Mouse (Mus musculus) layer of hippocampus, adult 2 months (tissue): ENCODE measurements around the gene Grik3. TPM values are rescaled to one million over a fixed set of nuclear protein-coding genes. Genes with fewer than 3 reads are reported as not detected.

ENCODE experiments used
- DNase-seq, 2 experiments: peaks; one replicate each; pipeline ENCODE4 v3.0.0; 2022; ENCODE audit warnings: low spot score in 2 of 2
- H3K27ac ChIP-seq: fragments of 200-600 bp; 2 replicates; pipeline ENCODE4 v1.8.1; 2022
- H3K4me3 ChIP-seq: fragments of 200-600 bp; 2 replicates; pipeline ENCODE4 v1.8.1; 2022; ENCODE audit warnings: mild to moderate bottlenecking
- CTCF ChIP-seq: fragments of 200-600 bp; conservative IDR thresholded peaks from 2 replicates; pipeline ENCODE4 v1.8.1; 2022; ENCODE audit warnings: antibody characterized with exemption, mild to moderate bottlenecking, moderate library complexity
- total RNA-seq, 2 experiments: library from RNA; stranded (reverse); gene quantifications; 2 replicates each; pipeline ENCODE4 v1.2.3; 2021

Gene Grik3
- total RNA-seq, 2 experiments from 2014 or later: 24.8 to 25.3 TPM

DNA sequence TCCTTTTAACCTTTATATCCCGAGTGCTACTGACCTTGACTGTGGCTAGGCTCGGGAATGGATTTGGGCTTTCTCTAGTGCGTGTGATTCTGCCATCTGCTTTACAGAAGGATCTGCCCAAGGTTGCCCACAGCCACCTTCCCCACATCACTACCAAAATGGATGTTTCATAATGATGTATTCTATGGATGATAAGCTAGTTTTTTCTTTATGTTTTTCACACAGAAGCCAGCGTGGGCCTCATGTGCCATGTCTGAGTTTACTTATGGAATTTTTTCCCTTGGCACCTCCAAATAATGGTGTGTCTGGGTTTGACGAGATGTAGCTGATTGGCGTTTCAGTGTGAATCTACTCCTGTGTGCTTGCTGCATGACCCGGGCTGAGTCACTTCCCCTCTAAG is 7.0 kb downstream of the Grik3 start:
- Histone ChIP-seq H3K4me3 (no peak overlapping the region), H3K27ac (no peak overlapping the region)
- DNase-seq: no peak
- no peak for TF ChIP-seq CTCF

DNA sequence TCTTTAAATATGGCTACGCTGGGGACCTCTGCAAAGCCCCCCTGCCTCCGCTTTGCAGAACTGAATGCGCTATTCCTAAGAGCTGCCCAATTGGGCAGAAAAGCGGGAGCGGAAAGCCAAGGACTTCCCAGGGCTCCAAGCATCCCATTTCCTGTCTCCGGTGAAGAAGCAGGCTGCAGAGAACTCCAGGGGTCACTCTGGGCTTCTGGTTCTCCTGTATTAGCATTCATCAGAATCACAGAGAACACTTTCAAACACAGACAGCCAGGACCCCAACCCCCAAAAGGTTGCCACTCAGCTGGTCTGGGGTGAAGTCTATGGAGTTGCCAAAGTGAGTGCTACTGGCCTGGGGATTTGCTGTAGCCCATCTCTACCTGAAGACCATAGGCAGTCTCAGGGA is 8.4 kb downstream of the Grik3 start:
- no peak overlapping the region for H3K4me3 ChIP-seq
- no peak for TF ChIP-seq CTCF
- DNase-seq: no peak
- H3K27ac ChIP-seq: no peak overlapping the region

DNA sequence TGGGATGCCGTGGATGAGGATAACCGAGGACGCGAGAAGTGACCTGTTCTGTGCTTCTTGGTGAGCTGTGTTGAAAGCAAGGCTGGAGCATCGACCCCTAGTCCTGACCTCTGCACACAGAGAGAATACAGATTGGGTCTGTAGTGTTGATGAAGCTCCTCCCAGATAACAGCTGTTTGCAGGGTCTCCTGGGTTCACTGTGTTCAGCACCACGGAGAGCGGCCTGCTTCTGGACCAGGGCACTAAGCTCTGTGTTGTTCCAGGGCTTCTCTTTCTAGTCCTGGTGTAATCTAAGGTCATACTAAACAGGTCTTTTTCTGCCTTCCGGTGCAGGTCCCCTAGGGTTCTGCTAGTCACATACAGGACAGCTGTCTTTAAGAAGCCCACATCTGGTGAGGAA is 12.4 kb downstream of the Grik3 start:
- H3K27ac ChIP-seq: no peak overlapping the region
- DNase-seq: no peak
- TF ChIP-seq CTCF: no peak

DNA sequence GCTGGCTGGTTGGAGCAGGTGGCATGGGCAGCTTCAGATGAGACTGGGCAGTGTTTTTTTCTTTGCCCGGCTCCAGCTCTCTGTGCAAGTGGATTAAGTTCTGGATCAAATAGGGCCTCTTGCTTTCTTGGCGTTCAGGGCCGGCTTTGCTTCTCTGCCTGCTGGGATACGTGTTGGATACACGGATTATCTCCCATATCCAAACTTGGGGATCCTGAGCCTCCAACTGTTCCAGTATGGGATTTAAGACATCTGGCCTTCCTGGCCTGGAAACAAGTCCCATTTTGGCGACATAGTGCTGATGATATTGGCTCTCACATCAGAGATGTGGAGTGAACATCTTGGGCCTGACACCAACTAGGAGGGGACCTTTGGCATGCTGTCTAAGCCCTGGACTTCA is 21.9 kb downstream of the Grik3 start:
- Histone ChIP-seq H3K4me3 (no peak overlapping the region), H3K27ac (no peak overlapping the region)
- no peak for DNase-seq
- TF ChIP-seq CTCF: no peak

More for the DNA sequence above, 12.4 kb downstream of the Grik3 start:
- H3K4me3 ChIP-seq: no peak overlapping the region

DNA sequence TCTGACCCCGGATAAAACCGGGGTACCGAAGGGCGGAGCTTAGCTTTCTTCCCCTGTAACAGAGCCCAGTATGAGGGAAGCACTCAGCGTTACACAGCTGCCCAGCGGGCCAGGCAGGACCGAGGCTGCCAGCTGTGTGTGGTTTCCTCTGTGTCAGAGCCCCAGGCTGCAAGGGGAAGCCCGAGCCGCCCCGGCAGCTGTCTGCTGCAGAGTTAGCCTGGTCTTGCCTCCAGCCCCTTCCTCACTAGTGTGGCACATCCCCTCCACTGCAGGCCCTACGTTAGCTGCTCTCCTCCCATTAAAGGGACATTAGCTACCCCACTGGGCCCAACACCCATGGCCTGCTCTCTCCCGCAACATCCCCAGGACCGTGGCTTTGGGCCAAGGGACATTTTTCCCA is 25.1 kb downstream of the Grik3 start:
- Histone ChIP-seq H3K4me3 (no peak overlapping the region), H3K27ac (no peak overlapping the region)
- TF ChIP-seq CTCF: no peak
- DNase-seq: no peak

DNA sequence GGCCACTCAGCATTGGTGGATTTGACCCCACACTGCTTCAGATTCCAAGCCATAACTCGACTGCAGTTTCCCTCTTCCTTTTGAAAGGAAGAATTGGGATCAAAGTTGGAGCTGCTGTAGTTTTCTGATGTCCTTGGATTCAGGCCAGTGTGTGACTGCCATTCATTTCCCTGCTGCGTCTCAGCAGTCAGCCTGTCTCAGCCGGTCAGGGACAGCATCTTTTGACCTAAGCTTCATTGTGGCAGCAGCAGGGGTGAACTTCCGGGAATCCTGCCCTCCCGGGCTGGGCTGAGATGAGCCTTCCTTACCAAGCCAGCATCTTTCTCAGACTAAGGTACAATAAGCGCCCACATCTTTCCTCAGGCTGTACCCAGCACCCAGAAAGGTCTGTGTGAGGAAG is 26.1 kb downstream of the Grik3 start:
- TF ChIP-seq CTCF: no peak
- Histone ChIP-seq H3K27ac (no peak overlapping the region), H3K4me3 (no peak overlapping the region)
- DNase-seq: no peak

DNA sequence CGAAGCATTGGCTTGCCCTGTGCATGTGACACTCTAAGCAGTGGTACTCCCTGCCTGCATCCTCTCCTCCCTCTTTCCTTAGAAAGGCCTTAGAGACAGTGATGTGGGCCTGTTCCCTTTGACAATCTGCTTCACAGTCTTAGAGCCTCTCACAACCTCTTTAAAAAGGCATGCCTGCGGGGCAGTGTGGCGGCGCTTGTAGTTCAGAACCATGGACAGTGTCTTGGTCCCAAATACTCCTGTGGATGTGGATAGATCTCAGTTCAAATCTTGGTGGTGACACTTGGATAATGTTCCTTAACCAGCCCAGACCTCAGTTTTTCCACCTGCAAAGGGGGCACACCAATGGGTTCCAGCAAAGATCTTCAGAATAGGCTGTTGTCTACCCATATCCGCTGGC is 28.4 kb downstream of the Grik3 start:
- no peak overlapping the region for H3K4me3 ChIP-seq
- DNase-seq: no peak
- no peak for TF ChIP-seq CTCF
- H3K27ac ChIP-seq: no peak overlapping the region

DNA sequence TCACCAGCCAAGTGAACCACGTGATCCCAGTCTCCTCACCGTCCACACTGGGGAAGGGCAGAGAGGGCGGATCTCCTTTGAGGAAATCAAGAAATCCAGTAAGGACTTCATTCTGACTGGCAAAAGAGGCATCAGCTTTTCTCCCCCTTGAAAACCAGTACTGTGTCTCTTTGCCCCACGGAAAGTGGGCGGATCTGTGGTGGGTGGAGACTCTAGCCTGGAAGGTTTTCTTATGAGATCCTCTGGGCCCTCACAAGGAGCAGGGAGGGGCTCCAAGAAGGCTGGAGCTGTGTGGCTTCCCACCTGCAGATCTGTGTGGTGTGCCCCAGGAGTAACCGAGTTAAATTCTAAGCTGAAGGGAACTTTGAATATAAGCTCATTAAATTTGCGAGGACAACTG is 32.4 kb downstream of the Grik3 start:
- Histone ChIP-seq H3K4me3 (no peak overlapping the region), H3K27ac (no peak overlapping the region)
- TF ChIP-seq CTCF: no peak
- no peak for DNase-seq

DNA sequence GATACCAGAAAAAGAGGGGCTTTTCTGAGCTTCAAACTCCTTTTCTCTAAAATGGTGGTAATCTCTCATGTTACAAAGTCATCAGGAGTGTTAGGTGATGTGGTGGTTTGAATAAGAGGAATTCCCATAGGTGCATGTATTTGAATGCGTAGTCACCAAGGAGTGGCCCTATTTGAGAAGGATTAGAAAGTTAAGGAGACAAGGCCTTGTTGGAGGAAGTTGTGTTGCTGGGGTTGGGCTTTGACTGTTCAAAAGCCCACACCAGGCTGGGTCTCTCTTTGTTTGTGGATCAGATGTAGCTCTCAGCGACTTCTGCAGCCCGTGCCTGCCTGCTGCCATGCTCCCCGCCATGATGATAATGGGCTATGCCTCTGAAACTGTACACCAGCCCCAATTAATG is 34.8 kb downstream of the Grik3 start:
- no peak overlapping the region for H3K27ac ChIP-seq
- no peak for TF ChIP-seq CTCF
- H3K4me3 ChIP-seq: no peak overlapping the region
- DNase-seq: no peak

DNA sequence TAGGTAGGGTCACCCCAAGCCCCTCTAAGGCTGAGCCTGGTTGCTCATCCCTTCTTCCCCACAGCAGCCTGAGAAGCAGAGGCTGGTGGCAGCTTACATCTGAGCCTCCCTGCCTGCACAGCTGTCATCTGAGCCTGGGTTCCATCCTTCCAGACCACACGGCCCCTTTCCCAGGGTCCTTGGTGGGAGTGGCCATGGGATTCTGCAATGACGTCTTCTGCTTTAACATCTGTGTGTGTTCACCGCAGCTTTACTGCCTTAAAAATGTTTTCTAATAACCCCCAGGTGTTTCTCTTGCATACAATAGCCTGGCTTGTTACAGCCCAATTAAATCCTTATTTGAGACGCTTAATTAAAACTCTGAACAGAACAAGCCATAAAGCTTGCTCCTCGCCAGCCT is 35.9 kb downstream of the Grik3 start:
- DNase-seq: no peak
- H3K4me3 ChIP-seq: no peak overlapping the region
- H3K27ac ChIP-seq: no peak overlapping the region
- no peak for TF ChIP-seq CTCF

DNA sequence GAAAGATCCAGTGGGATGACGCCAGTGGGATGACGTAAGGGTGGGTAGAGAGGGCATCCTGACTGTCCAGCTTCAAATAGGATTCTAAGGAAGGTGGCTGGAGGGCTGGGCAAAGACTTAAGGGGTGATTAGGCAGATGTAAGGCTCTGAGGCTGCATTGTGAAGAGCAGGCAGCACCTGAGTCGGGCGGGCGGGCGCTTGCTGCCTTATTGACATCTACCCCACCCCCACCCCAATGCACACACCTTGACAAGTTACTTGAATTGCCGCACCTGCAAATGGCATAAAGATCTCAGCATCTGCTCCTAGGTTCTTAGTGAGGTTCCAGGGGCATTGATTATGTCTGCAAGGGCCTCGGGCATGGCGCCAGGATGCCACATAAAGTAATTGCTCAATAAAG is 43.5 kb downstream of the Grik3 start:
- H3K4me3 ChIP-seq: no peak overlapping the region
- TF ChIP-seq CTCF: no peak
- DNase-seq: no peak
- no peak overlapping the region for H3K27ac ChIP-seq

DNA sequence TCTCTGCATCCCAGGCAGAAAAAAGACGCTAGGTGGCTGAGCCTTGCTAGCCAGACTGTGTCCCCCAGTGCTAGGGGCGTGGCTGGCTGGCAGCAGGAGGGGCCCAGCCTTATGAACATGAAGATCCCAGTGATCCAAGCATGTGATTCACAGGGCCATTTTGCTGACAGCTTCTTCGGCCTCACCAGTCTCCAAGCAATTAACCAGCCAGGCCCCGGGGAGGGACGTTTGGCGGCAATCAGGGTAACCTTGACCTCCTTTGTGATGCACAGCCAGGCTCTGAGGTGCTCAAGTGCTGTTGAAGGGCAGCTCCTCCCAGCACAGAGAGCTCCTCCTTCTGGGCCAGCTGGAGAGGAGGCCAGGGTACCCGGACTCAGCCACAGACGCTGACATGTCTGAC is 43.9 kb downstream of the Grik3 start:
- no peak for TF ChIP-seq CTCF
- no peak for DNase-seq
- Histone ChIP-seq H3K4me3 (no peak overlapping the region), H3K27ac (no peak overlapping the region)

DNA sequence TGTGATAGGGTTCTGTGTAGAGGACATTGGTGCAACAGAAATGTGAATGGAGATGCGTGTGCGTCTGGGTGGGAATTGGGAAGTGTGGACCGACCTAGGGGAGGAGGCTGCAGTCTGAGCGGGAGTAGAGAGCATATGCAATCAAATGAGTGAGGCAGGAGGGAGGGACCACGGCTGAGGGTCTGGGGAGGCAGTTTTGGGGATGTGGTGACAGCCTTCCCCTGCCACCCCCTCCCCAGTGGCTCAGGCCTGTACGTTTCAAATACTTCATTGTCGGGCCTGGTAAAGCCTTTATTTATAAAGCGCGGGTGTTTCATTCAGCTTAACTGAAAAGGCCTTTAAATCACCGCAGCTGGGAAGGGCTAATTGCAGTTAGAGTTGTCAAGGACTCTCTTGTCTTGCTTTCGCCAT is 44.5 kb downstream of the Grik3 start:
- DNase-seq: no peak
- H3K4me3 ChIP-seq: no peak overlapping the region
- no peak for TF ChIP-seq CTCF
- no peak overlapping the region for H3K27ac ChIP-seq

DNA sequence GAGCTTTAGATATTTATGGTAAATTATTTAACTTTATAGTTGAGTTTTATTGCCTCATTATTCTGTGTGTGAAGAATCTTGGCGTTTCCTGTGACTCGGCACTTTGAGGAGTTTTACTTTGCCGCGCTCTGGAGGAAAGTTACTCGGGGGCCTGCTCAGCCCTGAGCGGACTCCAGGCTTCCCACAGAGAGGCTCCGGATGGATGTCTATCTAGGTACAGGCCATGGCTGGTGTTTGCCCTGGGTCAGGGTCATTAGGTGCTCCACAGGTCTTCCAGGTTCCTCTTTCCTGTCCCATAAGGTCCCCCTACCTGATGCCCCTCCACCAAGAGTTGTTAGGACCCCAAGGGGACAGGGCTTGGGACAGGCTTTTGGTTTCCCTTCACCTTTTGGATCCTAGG is 45.0 kb downstream of the Grik3 start:
- no peak for TF ChIP-seq CTCF
- no peak overlapping the region for H3K4me3 ChIP-seq
- no peak overlapping the region for H3K27ac ChIP-seq
- DNase-seq: no peak

DNA sequence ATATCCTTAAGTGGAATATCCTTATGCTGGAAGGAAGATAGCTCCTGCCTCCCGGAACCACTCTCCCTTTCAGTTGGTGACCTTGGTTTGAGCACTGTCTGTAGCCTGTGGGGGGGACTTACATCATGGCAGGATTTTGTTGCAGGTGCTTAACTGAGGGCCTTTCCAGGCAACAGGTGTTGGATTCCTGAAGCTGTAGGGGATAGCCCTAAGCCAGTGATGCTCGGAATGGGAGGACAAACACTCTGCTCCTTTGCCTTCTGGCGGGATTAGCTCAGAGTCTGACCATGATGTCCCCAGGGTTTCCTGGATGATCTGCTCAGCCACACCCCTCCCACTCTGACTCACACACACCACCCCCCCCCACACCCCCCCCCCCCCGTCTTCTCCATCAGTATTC is 45.5 kb downstream of the Grik3 start:
- no peak overlapping the region for H3K4me3 ChIP-seq
- H3K27ac ChIP-seq: no peak overlapping the region
- DNase-seq: no peak
- TF ChIP-seq CTCF: no peak
